Mouse (Mus musculus) layer of hippocampus, adult 11-12 months (tissue): Measurements from ENCODE around the gene Pkn3.
"Not testable (repeated sequence)": the region's sequence is repeated elsewhere in the genome, so short reads cannot be mapped to it uniquely, and the experiment has no call there.

Experiments
- DNase-seq: peaks from one replicate; pipeline ENCODE4 v3.0.0; 2022; ENCODE audit warnings: low spot score

The Pkn3 gene

GRCm38 (mm10) chr2:30100214-30100613 is 22.7 kb downstream of the Pkn3 start:
- no peak for DNase-seq

- peak; percentile 54 for DNase-seq
These were observed 28.9 kb downstream of the Pkn3 start for GRCm38 (mm10) chr2:30106364-30106763.

- no peak for DNase-seq
These were observed 30.2 kb downstream of the Pkn3 start for GRCm38 (mm10) chr2:30107646-30108045.

GRCm38 (mm10) chr2:30108260-30108659 is 30.8 kb downstream of the Pkn3 start:
- DNase-seq: no peak

- no peak for DNase-seq
These were observed 34.0 kb downstream of the Pkn3 start for GRCm38 (mm10) chr2:30111500-30111899.

GRCm38 (mm10) chr2:30112564-30112963 is 35.1 kb downstream of the Pkn3 start:
- DNase-seq: no peak

GRCm38 (mm10) chr2:30119641-30120051 is 42.2 kb downstream of the Pkn3 start:
- DNase-seq: peak; percentile 83

GRCm38 (mm10) chr2:30120269-30120668 is 42.8 kb downstream of the Pkn3 start:
- DNase-seq: no peak

GRCm38 (mm10) chr2:30122766-30123165 is 45.3 kb downstream of the Pkn3 start:
- DNase-seq: peak; percentile 54

- DNase-seq: peak; percentile 38
These were observed 46.4 kb downstream of the Pkn3 start for GRCm38 (mm10) chr2:30123729-30124471.

- DNase-seq: peak; percentile 96
These were observed 47.2 kb downstream of the Pkn3 start, which contains the start of gene Zer1 for GRCm38 (mm10) chr2:30124472-30125274. Gene Zer1, minus strand, starts transcription at chr2:30124585.

- DNase-seq: peak; percentile 60
These were observed 51.3 kb downstream of the Pkn3 start for GRCm38 (mm10) chr2:30128789-30129188.

GRCm38 (mm10) chr2:30130156-30130555 is 52.7 kb downstream of the Pkn3 start:
- DNase-seq: no peak

GRCm38 (mm10) chr2:30131240-30131639 is 53.8 kb downstream of the Pkn3 start:
- not testable (repeated sequence) for DNase-seq

GRCm38 (mm10) chr2:30132801-30133612 is 55.5 kb downstream of the Pkn3 start:
- DNase-seq: no peak

GRCm38 (mm10) chr2:30133613-30134377 is 56.3 kb downstream of the Pkn3 start, which contains the start of gene Tbc1d13:
Gene Tbc1d13, plus strand, starts transcription at chr2:30133746.
- DNase-seq: peak; percentile 98

GRCm38 (mm10) chr2:30134378-30134711 is 56.9 kb downstream of the Pkn3 start:
- no peak for DNase-seq

GRCm38 (mm10) chr2:30134928-30135620 is 57.6 kb downstream of the Pkn3 start:
- DNase-seq: no peak

- DNase-seq: no peak
These were observed 59.0 kb downstream of the Pkn3 start for GRCm38 (mm10) chr2:30136458-30136857.

- DNase-seq: not testable (repeated sequence)
These were observed 62.5 kb downstream of the Pkn3 start for GRCm38 (mm10) chr2:30140021-30140420.
